Mouse (Mus musculus) forebrain, embryonic 14.5 days (tissue): ENCODE data around the gene Actr5. TPM values are rescaled to one million over a fixed set of nuclear protein-coding genes. Genes with fewer than 3 reads are reported as not detected.

Experiments used
- ATAC-seq: fragments of 200-750 bp; cut with Nextera tagmentation; 2 replicates; pipeline ENCODE4 v1.8.0; 2017; ENCODE audit warnings: mild to moderate bottlenecking, moderate library complexity
- DNase-seq: peaks from one replicate; pipeline ENCODE4 v3.0.0-alpha.2; 2015; ENCODE audit warnings: low spot score
- H3K27ac ChIP-seq: fragments of 300-500 bp; sonication (generic); 2 replicates; pipeline ENCODE4 v1.5.1; 2014; ENCODE audit warnings: low read depth, mild to moderate bottlenecking, control low read depth, low read length, moderate library complexity
- H3K27me3 ChIP-seq: fragments of 300-500 bp; sonication (generic); replicated peaks from 2 replicates; pipeline ENCODE4 v1.6.1; 2014; ENCODE audit warnings: low read length, control low read depth, mixed read lengths; ENCODE audit not compliant: control insufficient read depth, insufficient read depth
- H3K36me3 ChIP-seq: fragments of 300-500 bp; sonication (generic); 2 replicates; pipeline ENCODE4 v1.6.1; 2014; ENCODE audit warnings: low read length, control low read depth; ENCODE audit not compliant: control insufficient read depth, insufficient read depth
- H3K4me1 ChIP-seq: fragments of 300-500 bp; sonication (generic); 2 replicates; pipeline ENCODE4 v1.6.1; 2014; ENCODE audit warnings: antibody characterized with exemption, low read length, control low read depth; ENCODE audit not compliant: control insufficient read depth, insufficient read depth
- H3K4me2 ChIP-seq: fragments of 300-500 bp; sonication (generic); 2 replicates; pipeline ENCODE4 v1.6.1; 2014; ENCODE audit warnings: mild to moderate bottlenecking, control low read depth, low read length
- H3K4me3 ChIP-seq: fragments of 300-500 bp; sonication (generic); 2 replicates; pipeline ENCODE4 v1.5.1; 2014; ENCODE audit warnings: low read depth, low read length, control low read depth
- H3K9ac ChIP-seq: fragments of 300-500 bp; sonication (generic); 2 replicates; pipeline ENCODE4 v1.6.1; 2014; ENCODE audit warnings: mild to moderate bottlenecking, low read length, control low read depth, moderate library complexity
- H3K9me3 ChIP-seq: fragments of 300-500 bp; sonication (generic); replicated peaks from 2 replicates; pipeline ENCODE4 v1.6.1; 2016; ENCODE audit warnings: low read length, control low read depth, mixed read lengths; ENCODE audit not compliant: control insufficient read depth
- WGBS: fragments of 180-500 bp; shearing (Covaris S2); extraction: QIAGEN DNeasy Blood & Tissue Kit; methylation state at CpG from one replicate; pipeline ENCODE4 v1.1.7; 2014; 5-methylcytosine and 5-hydroxymethylcytosine counted together
- polyA plus RNA-seq: library from polyadenylated mRNA; unstranded; fragments of >200 nt; fragmentation: Nextera tagmentation; extraction: Ambion mirVana; gene quantifications from 2 replicates; pipeline ENCODE4 v1.2.1, GENCODE M21; 2014

The Actr5 gene
- polyA plus RNA-seq, 1 experiment from 2014 or later: 10.4 TPM

DNA sequence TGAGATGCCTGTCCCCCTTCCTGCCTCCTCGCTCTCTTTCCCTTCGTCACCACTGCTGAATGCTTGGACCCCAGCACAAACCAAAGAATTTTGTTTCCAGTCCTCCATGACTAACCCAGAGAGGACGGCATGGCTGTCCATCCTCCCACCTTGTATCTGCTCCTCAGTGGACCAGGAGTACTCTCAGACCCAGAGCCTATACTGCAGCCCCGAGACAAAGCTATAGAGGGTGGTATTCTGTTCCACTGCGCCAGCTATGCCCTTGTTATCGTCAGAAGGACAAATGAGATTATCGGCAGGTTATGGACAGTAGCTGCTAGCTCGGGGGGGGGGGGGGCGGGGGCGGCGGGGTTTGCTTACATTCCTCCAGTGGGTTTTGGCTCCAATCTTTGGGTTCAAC, 7.9 kb upstream of the Actr5 start:
- Histone ChIP-seq H3K9ac (no peak overlapping the region; the same call in 1 of the 2 replicates), H3K4me2 (peak overlapping the region; percentile 55), H3K36me3 (0 out of 2 replicates have a peak, but pooled peaks cover 4% of the 10 kb centered on the region), H3K4me1 (no peaks in the 10 kb centered on the region), H3K27ac (peak overlapping the region; percentile 65), H3K4me3 (peak overlapping the region; percentile 47), H3K9me3 (no peaks in the 10 kb centered on the region), H3K27me3 (peaks cover 57% of the 10 kb centered on the region)
- WGBS: 7% methylated on average over 11 of the region's 11 CpGs
- DNase-seq (no peak), ATAC-seq (no peak)

DNA sequence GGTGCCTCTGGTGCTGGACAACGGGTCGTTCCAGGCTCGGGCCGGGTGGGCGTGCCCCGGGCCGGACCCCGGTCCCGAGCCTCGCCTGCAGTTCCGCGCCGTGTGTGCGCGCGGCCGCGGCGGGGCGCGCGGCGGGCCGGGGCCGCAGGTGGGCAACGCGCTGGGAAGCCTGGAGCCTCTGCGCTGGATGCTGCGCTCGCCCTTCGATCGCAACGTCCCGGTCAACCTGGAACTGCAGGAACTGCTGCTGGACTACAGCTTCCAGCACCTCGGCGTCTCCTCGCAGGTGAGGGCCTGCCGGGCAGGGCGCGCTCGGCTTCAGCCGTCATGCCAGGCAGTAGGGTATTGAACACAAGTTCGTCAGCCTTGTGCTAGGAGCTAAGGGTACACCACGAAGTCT, 543 bp downstream of the Actr5 start:
- Histone ChIP-seq H3K27me3 (no peaks in the 10 kb centered on the region), H3K36me3 (peaks cover 23% of the 10 kb centered on the region), H3K27ac (peak overlapping the region; percentile 80), H3K4me1 (peaks cover 9% of the 10 kb centered on the region), H3K4me3 (peak overlapping the region; percentile 84), H3K4me2 (peak overlapping the region; percentile 84), H3K9me3 (no peaks in the 10 kb centered on the region), H3K9ac (peak overlapping the region; percentile 85)
- DNase-seq (no peak), ATAC-seq (peak; percentile 79)
- WGBS: 0% methylated on average over 37 of the region's 44 CpGs

DNA sequence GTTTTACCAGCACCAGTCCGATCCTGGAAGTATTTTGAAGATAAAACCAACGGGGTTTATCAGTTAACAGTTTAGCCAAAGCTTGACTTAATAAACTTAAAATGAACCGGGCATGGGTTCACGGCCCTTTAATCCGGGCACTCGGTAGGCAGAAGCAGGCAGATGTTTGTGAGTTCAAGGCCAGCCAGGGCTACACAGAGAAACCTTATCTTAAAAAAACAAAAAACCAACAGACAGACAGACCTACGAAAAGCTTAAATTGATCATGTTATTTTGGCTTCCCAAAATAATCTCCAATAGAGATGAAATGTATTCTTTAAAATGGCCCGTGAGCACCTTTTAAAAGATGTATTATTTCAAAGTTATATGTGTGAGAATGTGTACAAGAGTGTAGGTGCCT, 1.0 kb downstream of the Actr5 start:
- H3K4me3 ChIP-seq: peak overlapping the region; percentile 84
- no peaks in the 10 kb centered on the region for H3K9me3 ChIP-seq
- H3K27me3 ChIP-seq: no peaks in the 10 kb centered on the region
- ATAC-seq (no peak), DNase-seq (no peak)
- H3K4me1 ChIP-seq: peaks cover 9% of the 10 kb centered on the region
- H3K9ac ChIP-seq: peak overlapping the region; percentile 85
- WGBS: 43% methylated on average over 8 of the region's 8 CpGs
- peak overlapping the region; percentile 84 for H3K4me2 ChIP-seq
- no peak overlapping the region for H3K27ac ChIP-seq
- peaks cover 28% of the 10 kb centered on the region for H3K36me3 ChIP-seq

DNA sequence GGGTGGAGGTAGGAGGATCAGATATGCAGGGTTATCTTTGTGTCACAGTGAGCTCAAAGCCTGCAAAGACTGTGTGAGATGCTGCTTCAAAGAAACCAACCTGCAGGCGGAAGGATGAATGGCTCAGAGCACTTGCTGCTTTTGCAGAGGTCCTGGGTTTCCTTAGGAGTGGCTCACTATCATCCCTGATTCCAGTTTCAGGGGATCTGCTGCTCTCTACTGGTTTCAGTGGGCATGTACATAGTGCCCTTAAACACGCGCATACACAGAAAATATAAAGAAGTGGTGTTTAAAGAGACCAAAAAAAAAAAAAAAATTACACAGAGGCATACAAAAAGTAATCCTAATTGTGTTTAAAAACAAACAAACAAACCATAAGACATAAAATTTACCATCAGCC, 4.2 kb downstream of the Actr5 start:
- H3K27ac ChIP-seq: no peak overlapping the region
- H3K4me3 ChIP-seq: no peak overlapping the region
- peak; percentile 72 for DNase-seq
- no peak overlapping the region for H3K9ac ChIP-seq
- WGBS: 70% methylated on average over 3 of the region's 3 CpGs
- no peaks in the 10 kb centered on the region for H3K27me3 ChIP-seq
- H3K4me1 ChIP-seq: peaks cover 9% of the 10 kb centered on the region
- peaks cover 57% of the 10 kb centered on the region for H3K36me3 ChIP-seq
- no peaks in the 10 kb centered on the region for H3K9me3 ChIP-seq
- no peak for ATAC-seq
- no peak overlapping the region for H3K4me2 ChIP-seq

DNA sequence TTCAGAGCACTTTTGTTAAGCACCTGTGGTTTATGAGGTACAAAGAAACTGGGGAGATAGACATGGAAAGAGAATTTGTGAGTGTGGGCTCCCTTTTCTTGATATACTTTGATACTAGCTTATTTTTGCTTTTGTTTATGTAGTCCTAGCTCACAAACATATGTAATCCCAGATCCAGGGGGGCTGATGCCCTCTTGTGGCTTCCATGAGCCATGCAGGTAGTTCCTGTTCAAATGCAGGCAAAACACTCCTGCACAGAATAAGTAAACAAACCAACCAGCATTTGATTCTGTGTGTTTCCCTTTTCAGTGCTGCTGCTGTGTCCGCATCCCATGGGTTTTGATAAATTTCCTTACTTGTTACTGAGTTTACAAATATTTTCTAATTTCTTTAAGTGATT, 4.7 kb downstream of the Actr5 start:
- Histone ChIP-seq H3K9ac (no peak overlapping the region), H3K4me2 (no peak overlapping the region), H3K9me3 (no peaks in the 10 kb centered on the region), H3K4me3 (no peak overlapping the region), H3K27me3 (no peaks in the 10 kb centered on the region), H3K4me1 (peaks cover 9% of the 10 kb centered on the region), H3K36me3 (peaks cover 60% of the 10 kb centered on the region), H3K27ac (no peak overlapping the region)
- ATAC-seq (no peak), DNase-seq (peak; percentile 79)
- 78% methylated on average over 1 of the region's 1 CpGs for WGBS

DNA sequence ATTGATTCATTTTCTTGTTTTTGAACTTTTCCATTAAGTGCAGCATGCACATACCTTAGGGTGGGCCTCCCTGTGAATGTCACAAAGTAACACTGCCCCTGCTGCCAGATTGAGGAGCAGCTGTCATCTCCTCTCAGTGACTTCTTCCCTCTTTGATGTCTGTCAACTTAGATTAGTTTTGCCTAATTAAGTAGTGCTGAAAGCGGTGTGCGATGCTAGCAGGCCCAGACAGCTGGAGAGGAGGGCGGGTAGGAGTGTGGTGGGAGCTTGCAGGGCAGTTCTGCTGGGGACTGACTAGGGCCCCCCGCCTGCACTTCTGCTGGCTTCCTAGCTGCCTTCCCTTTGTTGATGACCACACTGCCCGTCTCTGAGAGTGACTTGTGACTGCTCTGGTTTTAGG, 7.2 kb downstream of the Actr5 start:
- ATAC-seq (no peak), DNase-seq (no peak)
- Histone ChIP-seq H3K36me3 (peaks cover 85% of the 10 kb centered on the region), H3K9me3 (no peaks in the 10 kb centered on the region), H3K4me1 (no peaks in the 10 kb centered on the region; the same call in 1 of the 2 replicates), H3K4me2 (no peak overlapping the region), H3K4me3 (no peak overlapping the region), H3K27me3 (no peaks in the 10 kb centered on the region), H3K9ac (no peak overlapping the region), H3K27ac (no peak overlapping the region)
- 75% methylated on average over 5 of the region's 5 CpGs for WGBS

DNA sequence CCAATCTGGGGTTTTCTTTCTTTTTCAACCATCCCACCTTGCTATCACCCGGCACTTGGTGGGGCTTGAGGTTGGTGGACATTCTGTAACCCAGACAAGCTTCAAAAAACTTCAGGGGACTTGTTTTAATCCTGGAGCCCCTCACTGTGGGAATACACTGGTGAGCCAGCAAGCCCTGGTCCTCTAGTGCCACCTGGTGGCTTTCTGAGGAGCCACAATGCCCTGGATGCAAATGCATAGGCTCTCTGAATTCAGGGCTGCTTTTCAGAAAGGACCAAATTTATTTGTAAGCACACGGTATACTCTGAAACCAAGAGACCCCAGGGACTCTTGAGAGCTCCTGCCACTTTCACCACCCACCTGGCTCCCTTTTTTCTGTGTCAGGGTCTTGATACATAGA, 17.2 kb downstream of the Actr5 start:
- Histone ChIP-seq H3K4me2 (no peak overlapping the region), H3K36me3 (peaks cover 46% of the 10 kb centered on the region), H3K9me3 (no peaks in the 10 kb centered on the region), H3K4me3 (no peak overlapping the region), H3K27me3 (no peaks in the 10 kb centered on the region), H3K9ac (no peak overlapping the region), H3K4me1 (no peaks in the 10 kb centered on the region), H3K27ac (no peak overlapping the region)
- WGBS: 14% methylated on average over 2 of the region's 2 CpGs
- ATAC-seq (peak; percentile 46), DNase-seq (peak; percentile 86)

DNA sequence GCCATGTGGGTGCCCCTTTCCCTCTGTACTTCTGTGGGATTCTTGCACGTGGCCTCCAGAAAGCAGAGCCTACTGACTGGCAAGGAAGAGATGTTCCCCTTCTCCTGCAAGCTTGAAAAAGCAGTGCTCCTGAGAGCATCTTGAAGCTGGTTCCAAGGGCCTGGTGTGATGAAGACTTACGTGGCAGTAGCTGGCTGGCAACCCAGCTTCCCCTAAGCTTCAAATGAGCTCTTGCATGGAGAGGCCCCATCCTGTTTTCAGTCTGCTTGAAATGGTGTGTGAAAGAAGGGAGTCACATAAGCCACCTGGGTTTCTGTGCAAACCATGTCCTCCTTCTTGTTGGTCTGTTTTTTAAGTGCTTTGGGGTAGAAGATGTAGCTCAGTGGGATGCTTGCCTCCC, 17.9 kb downstream of the Actr5 start:
- Histone ChIP-seq H3K36me3 (peaks cover 38% of the 10 kb centered on the region), H3K27ac (no peak overlapping the region), H3K4me1 (no peaks in the 10 kb centered on the region), H3K4me3 (no peak overlapping the region), H3K27me3 (no peaks in the 10 kb centered on the region), H3K9me3 (no peaks in the 10 kb centered on the region), H3K9ac (no peak overlapping the region), H3K4me2 (no peak overlapping the region)
- no peak for DNase-seq
- 82% methylated on average over 2 of the region's 2 CpGs for WGBS
- ATAC-seq: no peak

DNA sequence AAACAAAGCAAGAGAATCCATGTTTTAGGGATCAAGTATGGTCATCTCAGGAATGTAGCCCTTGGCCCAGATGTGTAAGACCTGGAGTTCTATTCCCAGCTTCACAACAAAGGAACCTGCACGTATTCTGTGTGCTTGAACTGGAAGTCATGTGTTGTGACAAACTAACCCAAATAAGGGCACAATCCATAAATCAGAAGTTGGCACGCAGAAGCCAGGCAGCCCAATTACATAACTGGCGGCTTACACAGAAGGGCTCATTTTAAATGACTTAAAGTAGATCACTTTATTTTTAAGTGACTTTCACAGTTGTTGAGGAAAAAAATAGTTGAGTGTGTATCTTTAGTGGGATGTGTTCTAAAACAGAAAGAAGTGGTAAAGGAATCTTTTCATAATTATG, 19.1 kb downstream of the Actr5 start:
- ATAC-seq: no peak
- no peak overlapping the region for H3K27ac ChIP-seq
- no peak overlapping the region for H3K4me3 ChIP-seq
- H3K4me1 ChIP-seq: no peaks in the 10 kb centered on the region
- H3K27me3 ChIP-seq: no peaks in the 10 kb centered on the region
- H3K36me3 ChIP-seq: peaks cover 26% of the 10 kb centered on the region
- no peak overlapping the region for H3K9ac ChIP-seq
- no peaks in the 10 kb centered on the region for H3K9me3 ChIP-seq
- 79% methylated on average over 3 of the region's 3 CpGs for WGBS
- no peak for DNase-seq
- no peak overlapping the region for H3K4me2 ChIP-seq
